Mouse (Mus musculus) 416B (cell line): ENCODE measurements around the gene Skap1.
"Not testable (repeated sequence)": the region's sequence is repeated elsewhere in the genome, so short reads cannot be mapped to it uniquely, and the experiment has no call there.

Source experiments
- DNase-seq: peaks from one replicate; pipeline ENCODE4 v3.0.0; 2011; ENCODE audit warnings: low read depth

Gene Skap1

DNA sequence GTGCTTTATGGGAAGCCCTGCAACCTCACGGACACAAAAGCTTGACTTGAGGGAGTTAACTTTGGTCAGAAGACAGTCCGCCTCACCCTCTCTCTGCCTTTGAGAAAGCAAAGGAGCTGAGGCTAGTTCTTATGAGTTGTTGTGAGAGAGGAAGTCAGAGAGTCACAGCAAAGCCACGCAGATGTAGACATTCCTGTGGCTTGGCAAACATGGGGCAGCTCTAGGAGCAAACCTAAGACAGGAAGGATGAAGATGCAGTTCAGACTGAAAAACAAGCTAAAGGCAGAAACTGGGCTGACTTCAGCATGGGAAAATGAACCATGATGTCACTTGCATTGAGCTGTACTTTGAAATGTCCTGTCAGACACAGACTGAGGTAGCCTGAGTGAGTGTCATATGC lies 283.2 kb downstream of the Skap1 start:
- no peak for DNase-seq

DNA sequence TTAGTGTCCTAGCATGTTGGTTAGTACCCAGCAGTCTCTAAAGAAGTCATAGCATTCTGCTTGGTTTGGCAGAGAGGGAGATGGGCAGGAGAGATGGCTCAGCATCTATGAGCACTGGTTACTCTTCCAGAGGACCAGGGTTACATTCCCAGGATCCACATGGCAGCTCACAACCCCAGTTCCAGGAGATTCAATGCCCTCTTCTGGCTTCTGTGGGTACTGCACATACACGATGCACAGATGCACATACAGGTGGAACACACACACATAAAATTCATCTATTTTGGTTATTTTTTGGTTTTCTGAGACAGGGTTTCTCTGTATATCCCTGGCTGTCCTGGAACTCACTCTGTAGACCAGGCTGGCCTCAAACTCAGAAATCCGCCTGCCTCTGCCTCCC lies 290.9 kb downstream of the Skap1 start:
- DNase-seq = no peak

DNA sequence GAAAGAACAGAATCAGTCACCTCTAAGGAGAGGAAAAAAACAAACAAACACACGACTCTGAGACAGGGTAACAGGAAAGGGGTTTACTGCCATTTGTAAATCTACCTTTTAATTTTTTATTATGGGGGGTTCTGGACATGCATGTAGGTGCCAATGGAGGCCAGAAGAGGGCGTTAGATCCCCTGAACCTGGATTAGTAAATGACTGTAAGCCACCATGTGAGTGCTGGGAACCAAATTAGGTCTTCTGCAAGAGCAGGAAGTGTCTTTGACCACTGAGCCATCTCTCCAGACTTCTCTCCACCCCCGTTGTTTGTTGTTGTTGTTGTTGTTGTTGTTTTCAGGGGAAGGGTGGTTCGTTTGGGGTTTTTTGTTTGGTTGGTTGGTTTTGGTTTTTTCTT lies 293.0 kb downstream of the Skap1 start:
- peak; percentile 26 for DNase-seq

DNA sequence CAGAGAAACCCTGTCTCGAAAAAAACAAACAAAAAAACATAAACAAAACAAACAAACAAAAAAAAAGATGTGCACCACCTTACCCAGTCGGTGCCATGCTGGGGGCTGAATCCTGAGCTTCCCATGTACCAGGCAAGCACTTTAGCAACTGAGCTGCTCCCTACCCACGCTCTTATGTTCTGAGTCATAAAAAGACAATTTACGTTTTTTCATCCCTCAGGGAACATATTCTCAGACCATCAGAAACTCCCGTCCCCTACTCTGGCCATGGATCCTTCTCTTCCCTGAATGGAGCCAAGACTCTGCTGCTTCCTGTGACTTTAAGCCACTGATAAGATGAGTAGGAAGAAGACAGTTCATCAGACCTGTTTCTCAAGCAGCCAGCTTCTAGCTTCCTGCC lies 294.0 kb downstream of the Skap1 start:
- no peak for DNase-seq

DNA sequence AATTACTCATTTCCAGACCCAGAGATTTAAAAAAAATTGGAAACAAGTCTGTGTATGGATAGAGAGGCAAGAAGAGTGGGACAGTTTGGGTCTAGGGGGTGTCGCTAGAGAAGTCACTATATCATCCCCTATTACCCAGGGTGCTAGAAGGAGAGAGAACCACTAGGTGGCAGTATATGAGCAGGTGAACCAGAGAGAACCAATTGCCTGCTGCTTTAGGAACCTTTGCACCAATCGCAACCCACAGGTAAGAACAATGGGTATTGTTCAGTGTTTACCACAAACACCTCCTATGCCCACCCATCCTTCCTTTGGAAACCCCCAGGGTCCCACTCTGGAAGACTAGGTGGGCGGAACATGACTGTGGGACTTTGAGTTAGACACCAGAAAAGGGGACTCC lies 295.6 kb downstream of the Skap1 start:
- peak; percentile 78 for DNase-seq

DNA sequence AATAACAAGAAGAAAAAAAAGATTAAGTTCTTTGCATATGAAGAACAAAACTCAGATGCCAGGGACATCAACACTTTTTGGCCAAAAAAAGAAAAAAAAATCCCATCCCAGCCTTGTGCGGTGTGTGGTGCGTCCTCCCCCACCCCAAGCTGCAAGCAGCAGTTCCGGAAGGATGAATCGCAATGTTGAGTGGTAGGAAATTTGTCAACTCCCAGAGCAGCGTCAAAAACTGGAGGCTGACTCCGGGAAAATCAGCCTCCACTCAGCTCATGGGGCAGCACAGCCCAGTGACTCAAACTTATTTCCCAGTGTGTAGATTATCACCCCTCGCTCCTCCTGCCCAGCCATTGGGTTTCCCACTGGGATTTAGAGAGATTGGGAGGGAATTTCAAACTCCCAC lies 297.6 kb downstream of the Skap1 start:
- DNase-seq = no peak

DNA sequence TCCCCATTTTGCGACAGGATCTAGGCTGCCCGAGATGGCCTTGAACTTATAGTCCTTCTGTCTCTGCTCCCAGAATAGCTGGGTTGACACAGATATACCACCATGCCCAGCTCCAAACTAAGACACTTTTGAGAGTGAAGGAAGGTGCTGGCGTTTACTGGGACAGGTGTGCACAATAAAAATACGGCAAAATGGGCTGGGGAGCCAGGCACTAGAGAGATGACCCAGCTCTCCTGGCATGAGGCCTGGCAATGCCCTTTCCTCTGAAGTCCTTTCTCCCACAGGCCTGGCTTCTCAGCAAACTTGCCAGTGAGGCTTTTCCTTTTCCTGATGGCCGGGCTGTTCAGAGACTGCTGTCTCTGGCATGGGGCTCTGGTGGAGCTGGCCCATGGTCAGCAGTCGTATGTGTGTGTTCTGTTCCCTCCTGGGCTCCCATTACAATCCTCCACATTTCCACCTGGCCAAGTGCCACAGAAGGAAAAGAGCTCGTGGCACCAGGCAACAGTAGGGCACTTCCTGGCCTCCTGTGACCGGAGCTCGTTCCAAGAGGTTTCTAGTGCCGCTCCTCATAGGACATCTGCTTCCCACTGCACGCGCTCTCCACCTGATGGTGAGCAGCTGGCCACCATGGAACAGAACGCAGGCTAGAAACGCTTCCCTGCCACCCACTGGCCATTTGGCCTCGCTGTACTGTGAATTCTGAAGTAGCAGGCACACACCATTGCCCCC lies 298.5 kb downstream of the Skap1 start:
- DNase-seq = no peak

DNA sequence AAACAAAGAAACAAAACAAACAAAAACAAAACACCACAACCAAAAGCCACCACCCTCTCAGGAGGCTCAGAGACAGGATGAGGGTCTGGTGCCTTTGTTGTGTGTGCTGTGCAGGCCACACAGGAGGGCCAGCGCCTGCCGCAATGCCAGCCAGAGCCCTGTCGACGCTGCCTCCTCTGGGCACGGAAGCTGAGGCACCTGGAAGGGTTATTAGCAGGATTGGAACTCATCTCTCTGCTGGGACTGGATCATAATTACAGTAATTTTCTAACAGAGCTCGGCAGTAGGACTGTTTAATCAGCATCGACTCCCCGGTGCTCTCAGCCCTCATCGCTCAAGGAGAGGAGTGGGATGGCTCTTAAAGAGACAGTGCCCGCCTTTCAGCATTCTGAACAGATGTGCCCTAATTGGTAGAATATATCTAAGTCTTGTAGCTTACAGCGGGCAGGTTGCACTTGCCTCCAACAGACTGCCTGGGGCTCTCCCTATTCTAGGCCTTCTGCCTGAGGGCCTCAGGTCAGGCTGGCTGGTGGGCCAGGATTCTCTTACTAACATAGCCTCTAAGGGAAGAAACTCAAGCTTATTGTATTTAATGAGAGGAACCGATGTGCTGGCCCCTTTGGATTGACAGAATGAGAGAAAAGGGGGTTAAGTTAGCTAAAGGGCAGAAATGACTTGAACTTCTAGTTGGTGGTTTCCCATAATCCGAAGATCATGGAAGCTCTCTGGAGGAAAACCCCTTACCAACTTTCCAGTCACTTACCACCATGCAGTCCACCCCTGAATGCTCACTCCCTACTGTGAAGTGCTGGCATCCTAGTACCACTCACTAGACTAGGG lies 300.3 kb downstream of the Skap1 start:
- DNase-seq = no peak

DNA sequence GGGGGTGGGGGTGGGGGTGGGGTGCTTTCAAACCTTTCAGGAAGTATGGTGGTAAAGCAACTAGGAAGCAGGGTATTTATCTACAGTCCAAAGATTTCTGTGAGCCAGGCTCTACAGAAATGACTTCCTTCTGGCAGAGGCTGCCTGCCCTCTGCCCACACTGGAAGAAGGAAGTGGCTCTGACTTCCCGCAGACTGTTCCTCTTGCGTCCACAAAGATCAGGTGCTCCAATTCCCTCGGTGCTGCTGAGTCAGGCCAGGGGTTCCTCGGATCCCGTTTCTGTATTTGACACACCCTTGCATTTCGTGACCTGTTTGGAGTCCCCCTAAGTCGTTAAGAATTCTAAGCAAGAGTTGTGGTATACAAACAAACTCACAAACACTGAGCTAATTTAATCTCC lies 301.3 kb downstream of the Skap1 start:
- DNase-seq = peak; percentile 84

DNA sequence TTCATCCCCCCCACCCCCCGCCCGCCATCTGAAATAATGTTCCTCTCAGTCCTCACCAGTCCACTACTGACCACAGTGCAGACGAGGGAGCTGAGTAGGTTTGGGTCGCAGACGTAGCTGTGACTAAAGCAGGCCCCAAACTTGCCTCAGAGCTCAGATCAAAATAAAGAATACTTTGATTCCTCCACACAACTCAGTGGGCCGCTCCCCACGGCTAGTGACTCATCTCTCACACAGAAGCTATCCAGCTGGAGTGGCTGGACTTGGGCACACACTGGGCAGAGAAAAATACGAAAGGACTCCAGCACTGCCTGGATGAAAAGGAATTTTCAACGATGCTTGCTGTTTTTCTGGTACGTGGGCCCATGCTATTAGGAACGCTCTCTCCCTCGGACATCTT lies 302.2 kb downstream of the Skap1 start:
- no peak for DNase-seq

DNA sequence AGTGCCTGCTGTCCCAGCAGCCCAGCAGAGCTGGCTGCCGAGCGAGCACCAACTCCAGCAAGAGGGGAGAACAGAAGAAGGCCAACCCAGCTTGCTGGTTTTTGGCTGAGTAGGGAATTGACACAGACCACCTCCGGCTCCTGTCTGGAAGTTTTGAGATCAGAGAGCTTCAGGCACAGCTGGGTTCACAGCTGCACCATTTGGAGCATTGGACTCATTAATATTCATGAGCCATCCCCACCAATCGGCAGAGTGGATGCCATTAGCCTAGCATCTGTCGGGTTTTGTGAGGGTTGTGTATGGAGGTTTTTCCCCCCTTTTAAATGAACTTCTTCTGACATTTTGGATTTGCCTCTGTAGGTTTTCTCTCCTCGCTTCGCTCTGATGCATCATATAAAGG lies 302.7 kb downstream of the Skap1 start:
- no peak for DNase-seq

DNA sequence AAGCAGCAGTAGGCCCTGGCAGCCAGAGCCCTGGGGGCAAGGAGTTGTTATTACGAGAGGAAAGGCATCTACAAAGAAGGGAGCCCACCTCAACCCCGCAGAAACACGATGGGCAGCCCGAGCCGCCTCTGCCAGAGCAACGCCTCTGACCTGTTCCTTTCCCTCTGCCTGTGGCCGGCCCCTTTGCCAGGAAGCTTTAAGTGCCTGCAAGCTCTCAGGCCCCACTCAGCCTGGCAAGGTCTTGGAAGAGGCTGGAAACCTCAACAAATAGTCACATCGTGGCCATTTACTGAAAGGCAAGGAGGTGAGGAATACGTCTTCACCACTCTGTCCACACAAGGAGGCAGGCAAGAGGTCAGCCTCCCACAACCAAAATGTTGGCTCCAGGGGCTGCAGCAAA lies 303.8 kb downstream of the Skap1 start:
- DNase-seq = no peak

DNA sequence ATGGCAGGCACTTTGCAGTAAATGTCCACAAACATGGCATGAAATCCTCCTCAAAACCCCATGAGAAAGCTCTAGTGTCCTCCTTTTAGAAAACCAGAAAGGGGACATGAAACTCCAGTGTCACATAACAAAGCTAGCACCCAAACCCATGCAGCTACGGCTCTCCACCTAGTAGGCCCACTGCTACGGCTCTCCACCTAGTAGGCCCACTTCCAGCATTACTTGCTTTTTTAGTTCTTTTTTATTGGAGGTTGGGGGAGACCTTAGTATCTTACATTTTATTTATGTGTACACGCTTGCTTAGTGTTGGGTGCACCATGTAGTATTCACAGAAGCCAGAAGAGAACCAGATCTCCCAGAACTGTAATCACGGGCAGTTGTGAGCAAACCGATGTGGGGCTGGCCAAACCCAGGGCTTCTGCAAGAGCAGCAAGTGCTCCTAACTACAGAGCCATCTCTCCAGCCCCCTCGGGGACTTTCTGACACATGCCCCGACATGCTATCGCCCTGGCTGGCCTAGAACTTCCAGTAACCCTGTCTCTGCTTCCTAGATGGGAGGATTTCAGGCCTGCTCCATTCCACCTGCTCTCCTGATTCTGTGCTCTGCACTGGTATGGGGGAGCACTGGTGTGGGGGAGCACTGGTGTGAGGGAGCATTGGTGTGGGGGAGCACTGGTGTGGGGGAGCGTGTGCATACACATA lies 307.0 kb downstream of the Skap1 start:
- no peak for DNase-seq

DNA sequence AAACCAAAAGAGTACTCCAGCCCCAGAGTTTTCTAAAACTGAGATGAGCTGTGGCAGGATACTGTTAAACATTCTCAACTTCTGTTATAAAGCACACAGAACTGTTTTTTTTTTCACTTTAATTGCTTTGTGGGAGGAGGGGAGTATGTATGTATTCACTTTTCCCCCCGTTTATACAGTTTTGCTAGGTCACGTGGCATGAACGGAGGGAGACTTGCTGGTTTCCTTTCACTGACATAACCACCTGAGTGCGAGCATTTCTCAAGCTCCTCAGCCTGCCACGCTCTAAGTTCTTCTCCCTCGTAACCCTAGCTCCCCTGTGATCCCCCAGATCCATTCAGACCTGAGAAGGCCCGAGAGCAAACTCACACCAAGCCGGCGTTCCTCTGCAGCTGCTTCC lies 308.0 kb downstream of the Skap1 start:
- DNase-seq = no peak

DNA sequence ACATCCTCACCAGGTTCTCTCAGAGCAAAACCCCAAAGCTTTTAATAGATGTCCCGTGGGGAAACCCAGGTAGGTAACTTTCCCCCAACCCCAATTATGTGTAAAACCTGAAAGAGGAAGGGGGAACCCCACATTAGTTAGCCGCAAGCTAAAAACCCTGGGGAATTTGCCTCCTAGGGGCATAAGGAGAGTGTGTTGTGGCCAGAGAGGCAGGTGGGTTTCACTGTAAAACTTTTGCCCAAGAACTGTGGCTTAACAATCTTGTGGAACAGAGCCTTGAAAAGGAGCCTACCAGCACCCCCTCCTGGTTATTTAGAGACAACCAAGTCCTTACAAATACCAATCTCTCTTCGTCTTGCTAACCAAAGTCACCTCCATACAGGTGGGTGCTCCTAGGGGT lies 310.1 kb downstream of the Skap1 start:
- DNase-seq = peak; percentile 67

DNA sequence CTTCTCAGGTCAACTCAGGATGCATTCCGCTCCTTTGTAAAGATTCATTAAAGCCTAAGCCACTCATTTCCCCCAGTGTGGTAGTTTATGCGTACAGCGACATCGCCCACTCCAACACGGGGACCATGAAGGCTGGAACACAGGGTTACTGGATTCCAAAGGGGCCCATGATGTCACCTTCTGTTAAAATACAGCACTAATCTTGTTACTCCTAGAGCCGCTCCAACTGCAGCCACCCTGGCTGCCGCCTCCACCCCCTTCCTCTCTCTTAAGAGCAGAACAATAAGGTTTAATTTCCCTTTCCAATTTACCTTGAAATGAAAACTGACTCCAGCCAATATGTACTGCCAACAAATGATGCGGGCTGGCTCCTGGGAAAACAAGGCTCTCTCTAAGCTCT lies 310.7 kb downstream of the Skap1 start:
- DNase-seq = no peak

DNA sequence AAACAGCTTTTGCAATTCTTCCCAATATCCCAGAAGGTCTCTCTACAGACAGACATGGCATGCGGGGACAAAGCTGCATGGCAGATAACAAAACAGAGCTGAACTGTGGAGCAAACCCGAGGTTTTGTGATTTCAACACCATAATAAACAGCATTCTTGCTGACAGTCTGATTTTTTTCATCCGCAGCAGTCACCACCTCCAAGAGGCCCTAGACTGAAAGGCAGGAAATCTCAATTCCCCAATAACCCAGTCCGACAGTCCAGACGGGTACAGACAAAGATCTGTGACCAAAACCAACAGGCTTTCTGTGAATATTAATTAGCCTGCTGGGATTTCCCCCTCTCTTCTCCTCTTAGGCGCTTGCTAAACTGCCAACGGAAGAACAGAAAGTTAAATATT lies 311.3 kb downstream of the Skap1 start:
- no peak for DNase-seq

DNA sequence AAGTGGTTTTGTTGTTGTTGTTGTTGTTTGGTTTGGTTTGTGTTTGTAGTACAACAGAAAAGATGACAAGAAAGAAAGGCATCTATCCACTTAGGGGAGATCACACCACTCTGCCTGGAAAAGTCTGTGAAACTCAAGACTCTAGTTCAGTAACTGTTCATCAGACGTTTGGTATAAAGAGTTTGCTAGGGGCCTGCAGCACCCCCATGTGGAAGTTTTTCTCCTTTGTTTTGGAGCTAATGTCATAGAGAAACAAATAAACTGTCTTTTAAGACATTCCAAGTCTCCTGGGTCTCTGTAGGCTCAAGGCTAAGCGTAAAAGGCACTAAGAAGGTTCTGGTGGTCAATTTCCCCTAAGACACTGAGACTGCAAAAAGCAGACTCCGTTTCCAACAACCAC lies 311.7 kb downstream of the Skap1 start:
- peak; percentile 45 for DNase-seq

DNA sequence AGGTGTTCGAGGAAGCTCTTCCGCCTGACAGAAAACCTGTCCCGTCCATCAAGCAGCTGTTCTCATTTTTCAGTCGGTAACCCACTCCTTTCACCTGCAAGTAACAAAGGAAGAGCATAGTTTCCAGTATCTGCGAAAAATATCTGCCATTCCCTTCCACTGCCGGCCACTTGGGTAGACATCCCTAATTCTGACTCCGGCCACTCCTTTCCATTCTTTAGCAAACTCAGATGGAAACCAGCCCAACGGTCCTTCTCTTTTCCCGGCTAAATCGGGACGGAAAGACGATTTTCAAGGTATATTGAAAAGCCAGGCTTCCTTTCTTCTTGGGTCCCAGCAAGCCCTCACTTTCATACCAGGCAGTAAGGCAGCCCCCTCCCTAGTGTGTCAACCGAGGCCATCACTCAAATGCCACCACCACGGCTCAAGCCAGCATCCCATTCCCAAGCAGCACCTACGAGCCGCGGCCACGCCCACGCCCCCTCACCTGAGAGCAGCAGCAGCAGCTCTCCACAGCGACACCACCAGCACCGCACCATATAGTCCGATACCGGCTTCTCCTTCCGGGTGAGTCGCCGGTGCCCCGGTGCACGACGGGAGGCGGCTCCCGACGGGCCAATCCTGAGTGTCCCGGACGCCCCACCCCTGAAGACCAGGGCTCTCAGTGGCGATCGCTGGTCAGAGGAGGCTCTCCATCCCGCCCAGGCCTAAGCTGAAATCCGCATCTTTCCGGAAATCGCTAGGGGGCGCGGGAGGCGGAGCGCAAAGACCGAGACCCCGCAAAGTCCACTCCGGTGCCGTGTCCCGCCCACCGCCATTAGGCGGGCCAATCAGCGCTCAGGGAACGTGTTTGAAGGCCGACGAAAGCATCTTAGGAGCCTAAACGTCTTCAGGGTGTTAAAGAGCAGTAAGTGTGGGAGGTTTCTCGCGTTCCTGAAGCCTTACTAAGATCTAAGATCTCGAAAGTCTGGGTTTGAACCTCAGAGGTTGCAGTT lies 312.9 kb downstream of the Skap1 start, which contains the start of gene Snx11:
Gene Snx11, minus strand, starts transcription at position 592 of the 995 bp plus-strand sequence.
- DNase-seq = peak; percentile 99

DNA sequence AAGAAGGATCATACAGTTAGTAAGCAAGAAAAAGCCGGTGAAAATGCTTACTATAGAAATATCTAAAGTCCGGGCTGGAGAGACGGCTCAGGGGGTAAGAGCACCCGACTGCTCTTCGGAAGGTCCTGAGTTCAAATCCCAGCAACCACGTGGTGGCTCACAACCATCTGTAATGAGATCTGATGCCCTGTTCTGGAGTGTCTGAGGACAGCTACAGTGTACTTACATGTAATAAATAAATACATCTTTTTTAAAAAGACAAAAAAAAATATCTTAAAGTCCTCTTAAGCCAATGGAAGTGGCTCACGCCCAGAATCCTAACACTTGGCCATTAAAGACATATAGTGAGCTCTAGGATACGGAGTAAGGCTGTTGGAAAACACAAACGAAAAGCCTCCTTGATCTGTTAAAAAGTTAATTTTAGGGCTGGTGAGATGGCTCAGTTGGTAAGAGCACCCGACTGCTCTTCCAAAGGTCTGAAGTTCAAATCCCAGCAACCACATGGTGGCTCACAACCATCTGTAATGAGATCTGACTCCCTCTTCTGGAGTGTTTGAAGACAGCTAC lies 313.8 kb downstream of the Skap1 start:
- DNase-seq = not testable (repeated sequence)

DNA sequence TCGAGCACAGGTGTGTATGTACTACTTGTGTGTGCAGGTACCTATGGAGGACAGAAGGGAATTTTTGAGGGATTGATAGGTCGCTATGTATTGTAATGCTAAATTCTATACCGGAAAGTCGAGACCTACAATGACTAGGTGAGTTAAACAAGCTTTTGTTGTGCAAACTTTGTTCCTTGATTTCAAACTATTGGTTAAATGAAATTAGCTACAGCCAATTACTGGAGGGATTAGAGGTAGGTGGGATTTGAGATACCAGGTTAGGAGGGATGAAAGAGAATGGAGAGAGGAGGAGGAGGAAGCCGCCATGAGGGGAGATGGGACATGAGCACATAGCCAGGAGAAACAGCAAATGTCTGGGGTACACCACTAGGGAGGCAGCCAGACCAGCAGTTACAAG lies 315.9 kb downstream of the Skap1 start:
- DNase-seq = no peak
